ENCODE assay signal across 8 mouse cellular contexts in genomic region chr7:81829379-81829894, GRCm38 (mm10). TPM values are rescaled to one million over a fixed set of nuclear protein-coding genes. Genes with fewer than 3 reads are reported as not detected.
DNase-seq lines count a peak whose midpoint lies in the region; ATAC-seq lines count a peak whose summit lies in the region.

Gene Btbd1, minus strand, starts transcription at chr7:81829431.

- peak; percentile 96 for ATAC-seq in lung, embryonic 16.5 days (ENCODE audit: low read depth)

- H3K27me3 ChIP-seq in lung, embryonic 16.5 days (ENCODE audit: control insufficient read depth, insufficient read depth, low read depth, low read length), result no peaks in the 10 kb centered on the region

- peak; percentile 59 for DNase-seq in ES-CJ7 (ENCODE audit: low read depth, low spot score)
- DNase-seq in cerebellum, adult 11-12 months, result peak; percentile 67
- peak; percentile 76 for DNase-seq in forelimb bud, embryonic 11.5 days (ENCODE audit: low read depth, low spot score)
- peak; percentile 90 for DNase-seq in heart, postnatal 4 days
- DNase-seq in layer of hippocampus, adult 9-11 months, result peak; percentile 86
- peak; percentile 75 for DNase-seq in ovary, adult 18-20 months (ENCODE audit: low spot score)
- DNase-seq in thymus, postnatal 10 days (ENCODE audit: low spot score in 2 of 2), result peak; percentile 73 to 89

- peaks cover 30% of the 10 kb centered on the region for H3K4me1 ChIP-seq in lung, embryonic 16.5 days (replicated peaks; ENCODE audit: control insufficient read depth, insufficient read depth, low read length)

- peak within 1 kb of the TSS; percentile 75 for H3K9ac ChIP-seq in lung, embryonic 16.5 days (ENCODE audit: low read length)

- no peaks in the 10 kb centered on the region for H3K9me3 ChIP-seq in lung, embryonic 16.5 days (ENCODE audit: control insufficient read depth, low read length)

- peak within 1 kb of the TSS; percentile 62 for H3K4me3 ChIP-seq in lung, embryonic 16.5 days (ENCODE audit: low read length)

- peak within 1 kb of the TSS; percentile 74 for H3K4me2 ChIP-seq in lung, embryonic 16.5 days (ENCODE audit: low read depth, low read length)

- 1% methylated on average over 43 of the region's 58 CpGs for WGBS in lung, embryonic 16.5 days

- H3K36me3 ChIP-seq in lung, embryonic 16.5 days (ENCODE audit: control insufficient read depth, insufficient read depth, low read length), result no peaks in the 10 kb centered on the region

- peak within 1 kb of the TSS; percentile 92 for H3K27ac ChIP-seq in lung, embryonic 16.5 days (ENCODE audit: low read length)

RNA-seq across cellular contexts. Expression of gene Btbd1, which starts in this region (rescaled TPM):
- total RNA-seq in heart, postnatal 4 days (2021), result 100 to 1,000 TPM; 128 to 133 TPM
- 50.0 and 50.9 TPM in 2 replicates for polyA plus RNA-seq in lung, embryonic 16.5 days (2015; fragmentation: Nextera tagmentation; extraction: Ambion mirVana)

Comparison
In these comparisons a context has a peak if more than half of its experiments do, and no peak if none do; other contexts are left out.
1. Peak in every context shown above with its lines: DNase-seq, ATAC-seq, H3K4me3 ChIP-seq and H3K27ac ChIP-seq.